Mouse (Mus musculus): ENCODE data around the gene Taf5l.

DNA sequence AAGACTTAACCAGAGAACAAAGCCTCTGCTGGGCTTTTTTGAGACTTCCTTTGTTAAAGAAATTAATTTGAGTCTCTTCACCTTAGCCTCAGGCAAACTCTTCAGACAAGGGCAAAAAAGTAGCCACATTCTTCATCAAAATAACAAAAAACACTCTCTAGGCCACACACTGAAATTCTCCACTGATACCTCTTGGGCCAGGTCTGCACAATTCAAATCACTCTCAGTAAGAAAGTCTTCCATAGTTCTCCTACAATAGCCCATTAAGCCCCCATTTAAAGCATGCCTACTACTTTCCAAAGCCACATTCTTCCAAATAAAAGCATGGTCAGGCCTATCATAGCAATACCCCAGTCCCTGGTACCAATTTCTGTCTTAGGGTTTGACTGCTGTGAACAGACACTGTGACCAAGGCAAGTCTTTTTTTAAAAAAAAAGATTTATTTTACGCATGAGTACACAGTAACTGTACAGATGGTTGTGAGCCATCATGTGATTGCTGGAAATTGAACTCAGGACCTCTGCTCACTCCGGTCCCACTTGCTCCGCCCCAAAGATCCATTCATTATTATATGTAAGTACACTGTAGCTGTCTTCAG lies 9.1 kb downstream of the Taf5l start:
- TF ChIP-seq CTCF (IDR thresholded peaks at IDR 0.05; ENCODE audit: low read depth), result no peak
- TF ChIP-seq EP300 (optimal IDR thresholded peaks at IDR 0.05), result no peak
